Mouse (Mus musculus): ENCODE measurements around the gene Zbtb1.

Gene Zbtb1

GRCm38 (mm10) chr12:76369978-76370830 lies at the start of gene Zbtb1:
TSS of gene Zbtb1 (plus strand) at chr12:76370266.
- peak; percentile 58 for DNase-seq (ENCODE audit: low spot score)

GRCm38 (mm10) chr12:76324679-76325431 lies 45.2 kb upstream of the Zbtb1 start, which contains the start of gene Akap5:
TSS of gene Akap5 (plus strand) at chr12:76324891.
- no peak for DNase-seq (ENCODE audit: low spot score)

DNA sequence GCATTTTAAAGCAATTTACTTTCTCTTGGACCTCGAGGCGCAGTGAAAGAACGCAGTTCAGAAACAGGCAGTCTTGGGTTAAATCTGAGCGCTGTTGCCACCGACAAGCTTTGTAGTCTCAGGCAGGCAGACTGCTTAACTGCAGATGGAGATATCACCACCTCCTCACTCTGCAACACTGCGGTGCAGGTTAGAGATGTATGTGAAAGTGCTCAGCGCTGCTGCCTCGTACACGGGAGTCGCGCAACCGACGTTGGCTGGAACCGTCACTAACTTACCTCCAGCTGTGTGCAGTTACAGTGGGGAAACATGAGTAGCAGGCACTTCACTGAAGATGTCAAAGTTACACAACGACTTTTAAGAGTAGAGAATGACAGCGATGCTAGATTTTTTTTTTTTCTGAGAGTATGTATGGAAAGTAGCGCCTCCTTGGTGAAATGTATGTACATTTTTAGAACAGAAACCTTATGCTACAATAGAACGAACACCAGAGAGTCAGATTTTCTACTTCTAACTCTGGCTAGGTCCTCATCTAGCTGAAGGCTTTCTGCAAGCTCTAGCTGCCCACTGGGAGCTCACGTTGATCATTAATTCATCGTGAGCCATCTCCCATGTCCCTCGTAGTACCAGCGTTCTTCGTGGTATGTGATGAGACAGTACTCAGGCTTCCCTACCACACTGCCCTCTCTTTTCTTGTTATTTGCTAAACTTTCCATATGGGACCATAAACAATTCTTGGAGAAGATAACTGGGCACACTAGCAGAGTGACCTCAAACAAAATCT lies 43.4 kb upstream of the Zbtb1 start:
- no peak for DNase-seq (ENCODE audit: low spot score)

DNA sequence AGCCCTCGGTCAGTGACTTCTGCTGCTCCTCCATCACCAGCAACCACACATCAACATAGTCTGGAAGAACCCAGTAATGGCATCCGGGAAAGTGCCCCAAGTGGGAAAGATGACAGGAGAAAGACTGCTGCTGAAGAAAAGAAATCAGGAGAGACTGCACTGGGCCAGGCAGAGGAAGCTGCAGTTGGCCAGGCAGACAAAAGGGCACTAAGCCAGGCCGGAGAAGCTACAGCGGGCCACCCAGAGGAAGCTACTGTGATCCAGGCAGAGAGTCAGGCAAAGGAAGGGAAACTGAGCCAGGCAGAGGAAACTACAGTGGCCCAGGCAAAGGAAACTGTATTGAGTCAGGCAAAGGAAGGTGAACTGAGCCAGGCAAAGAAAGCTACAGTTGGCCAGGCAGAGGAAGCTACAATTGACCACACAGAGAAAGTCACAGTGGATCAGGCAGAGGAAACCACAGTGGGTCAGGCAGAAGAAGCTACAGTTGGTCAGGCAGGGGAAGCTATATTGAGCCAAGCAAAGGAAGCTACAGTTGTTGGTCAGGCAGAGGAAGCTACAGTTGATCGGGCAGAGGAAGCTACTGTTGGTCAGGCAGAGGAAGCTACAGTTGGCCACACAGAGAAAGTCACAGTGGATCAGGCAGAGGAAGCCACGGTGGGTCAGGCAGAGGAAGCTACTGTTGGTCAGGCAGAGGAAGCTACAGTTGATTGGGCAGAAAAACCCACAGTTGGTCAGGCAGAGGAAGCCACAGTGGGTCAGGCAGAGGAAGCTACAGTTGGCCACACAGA lies 41.3 kb upstream of the Zbtb1 start:
- DNase-seq (ENCODE audit: low spot score): no peak

- no peak for DNase-seq (ENCODE audit: low spot score)
Observed at GRCm38 (mm10) chr12:76333688-76334087, 36.4 kb upstream of the Zbtb1 start.

- no peak for DNase-seq (ENCODE audit: low spot score)
Observed at GRCm38 (mm10) chr12:76335641-76336040, 34.4 kb upstream of the Zbtb1 start.

DNA sequence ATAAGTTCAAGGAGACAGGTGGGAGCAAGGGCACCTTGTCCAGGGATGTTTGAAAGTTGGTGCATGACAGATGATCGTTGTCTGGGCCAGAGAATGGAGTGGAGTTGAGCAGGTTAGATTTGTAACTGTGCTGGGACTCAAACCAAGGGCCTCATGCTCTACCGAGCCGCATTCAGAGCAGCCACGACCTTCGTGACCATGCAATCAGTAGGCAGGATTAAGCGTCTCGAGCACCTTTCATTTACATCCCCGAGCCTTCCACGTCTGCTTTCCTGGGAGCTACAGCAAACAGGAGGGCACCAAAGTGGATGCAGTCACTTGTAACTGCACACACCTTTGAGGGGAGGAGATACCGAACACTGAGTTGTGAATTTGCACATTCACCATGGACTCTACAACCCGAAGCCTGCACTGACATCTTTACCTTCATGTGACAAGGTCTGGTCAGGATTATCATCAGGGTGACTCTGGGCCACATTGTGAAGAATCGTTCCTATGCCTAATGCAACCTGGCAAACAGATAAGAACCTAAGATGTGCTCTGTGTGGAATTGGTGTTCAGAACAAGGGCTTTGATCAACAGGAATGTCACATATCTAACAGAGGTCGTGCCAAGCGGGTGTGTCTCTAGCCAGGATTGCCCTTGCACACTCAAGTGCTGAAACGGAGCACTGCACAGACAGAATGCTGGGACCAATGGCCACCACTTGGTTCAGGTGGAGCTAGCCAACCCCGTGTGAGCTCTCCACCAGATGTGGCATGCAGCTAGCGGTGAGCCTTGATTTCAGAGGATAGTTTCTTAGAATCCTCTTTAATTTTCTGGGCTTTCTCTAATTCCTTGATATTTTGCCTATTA lies 33.7 kb upstream of the Zbtb1 start:
- DNase-seq (ENCODE audit: low spot score): no peak

DNA sequence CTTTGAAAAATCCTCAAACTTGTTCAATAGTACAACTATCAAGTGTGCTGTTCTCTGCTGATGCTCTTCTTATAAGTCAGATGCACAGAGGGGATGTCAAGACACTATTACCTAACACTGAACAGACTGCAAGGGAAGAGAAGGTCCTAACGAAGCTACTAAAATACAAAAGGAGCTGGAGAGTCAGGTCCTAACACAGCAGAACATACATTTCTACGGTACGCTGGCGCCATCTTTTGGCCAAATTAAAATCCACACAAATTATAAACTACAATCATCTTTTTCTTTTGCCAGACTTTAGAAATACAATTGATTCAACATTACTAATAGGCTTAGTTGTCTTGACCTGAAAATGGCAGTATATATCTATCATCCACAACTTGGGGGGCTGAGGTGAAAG lies 29.0 kb upstream of the Zbtb1 start:
- DNase-seq (ENCODE audit: low spot score): peak; percentile 75

DNA sequence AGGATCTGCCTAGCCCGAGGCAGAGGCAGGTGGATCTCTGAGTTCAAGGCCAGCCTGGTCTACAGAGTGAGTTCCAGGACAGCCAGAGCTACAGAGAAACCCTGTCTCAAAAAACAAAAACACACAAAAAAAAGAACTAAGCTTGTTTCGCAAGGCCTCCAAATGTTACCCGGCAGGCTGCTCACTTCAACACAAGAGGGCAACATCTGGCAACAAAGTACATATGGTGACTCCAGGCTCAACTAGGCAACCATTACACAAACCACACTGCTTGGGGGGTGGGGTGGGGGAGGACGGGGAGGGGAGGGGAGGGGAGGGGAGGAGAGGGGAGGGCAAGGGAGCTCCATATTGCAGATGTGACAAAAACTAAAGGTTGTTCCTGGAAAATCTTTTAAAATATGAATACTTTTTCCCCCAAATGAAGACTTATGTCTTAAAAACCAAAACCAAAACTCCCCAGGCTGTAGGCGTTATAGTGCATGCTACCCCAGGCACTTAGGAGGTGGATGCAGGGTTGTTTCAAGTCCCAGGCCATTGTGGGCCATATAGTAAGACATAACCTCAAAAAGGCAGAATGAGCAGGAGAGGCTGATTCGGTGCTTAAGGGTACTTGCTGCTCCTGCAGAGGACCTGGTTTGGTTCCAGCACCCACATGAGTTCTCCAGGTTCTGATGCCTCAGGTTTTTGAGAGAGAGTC lies 24.2 kb upstream of the Zbtb1 start:
- no peak for DNase-seq (ENCODE audit: low spot score)

DNA sequence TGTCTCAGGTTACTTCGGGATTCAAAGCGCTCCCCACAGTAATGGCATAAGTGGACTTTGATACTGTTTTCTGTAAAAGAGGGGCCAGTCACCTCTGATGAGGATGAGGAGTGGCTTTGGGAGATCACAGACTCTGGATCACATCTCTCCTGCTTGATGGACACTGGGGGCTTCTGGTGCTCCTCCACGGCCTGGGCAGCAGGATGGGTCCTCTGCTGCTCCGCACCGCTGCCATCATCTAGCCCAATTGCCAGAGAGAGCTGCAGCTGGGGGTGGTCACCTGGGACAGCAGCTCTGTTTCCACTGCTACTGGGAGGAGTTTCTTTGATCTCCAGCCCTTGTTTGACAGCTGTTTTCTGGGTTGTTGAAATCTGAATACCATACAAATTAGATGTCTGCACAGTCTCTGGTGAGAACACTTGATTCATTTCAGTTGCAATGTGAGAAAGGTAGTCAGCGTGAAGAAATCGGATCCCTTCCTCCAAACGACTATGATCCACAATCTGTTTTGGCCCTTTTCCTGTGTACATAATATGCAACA lies 20.3 kb upstream of the Zbtb1 start:
- no peak for DNase-seq (ENCODE audit: low spot score)

DNA sequence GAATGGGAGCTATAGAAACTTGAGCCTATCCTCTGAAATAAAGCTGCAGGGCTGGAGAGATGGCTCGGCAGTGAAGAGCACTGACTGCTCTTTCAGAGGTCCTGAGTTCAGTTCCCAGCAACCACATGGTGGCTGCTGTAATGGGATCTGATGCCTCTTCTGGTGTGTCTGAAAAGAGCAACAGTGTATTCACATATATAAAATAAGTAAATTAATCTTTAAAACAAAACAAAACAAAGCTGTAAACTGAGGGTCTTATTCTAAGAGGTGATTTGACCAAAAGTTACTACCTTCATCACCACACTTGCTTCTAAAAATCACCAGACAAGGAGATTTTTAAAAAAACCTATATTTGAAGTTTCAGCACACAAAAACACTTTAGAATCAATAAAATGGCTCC lies 9.2 kb upstream of the Zbtb1 start:
- no peak for DNase-seq (ENCODE audit: low spot score)

DNA sequence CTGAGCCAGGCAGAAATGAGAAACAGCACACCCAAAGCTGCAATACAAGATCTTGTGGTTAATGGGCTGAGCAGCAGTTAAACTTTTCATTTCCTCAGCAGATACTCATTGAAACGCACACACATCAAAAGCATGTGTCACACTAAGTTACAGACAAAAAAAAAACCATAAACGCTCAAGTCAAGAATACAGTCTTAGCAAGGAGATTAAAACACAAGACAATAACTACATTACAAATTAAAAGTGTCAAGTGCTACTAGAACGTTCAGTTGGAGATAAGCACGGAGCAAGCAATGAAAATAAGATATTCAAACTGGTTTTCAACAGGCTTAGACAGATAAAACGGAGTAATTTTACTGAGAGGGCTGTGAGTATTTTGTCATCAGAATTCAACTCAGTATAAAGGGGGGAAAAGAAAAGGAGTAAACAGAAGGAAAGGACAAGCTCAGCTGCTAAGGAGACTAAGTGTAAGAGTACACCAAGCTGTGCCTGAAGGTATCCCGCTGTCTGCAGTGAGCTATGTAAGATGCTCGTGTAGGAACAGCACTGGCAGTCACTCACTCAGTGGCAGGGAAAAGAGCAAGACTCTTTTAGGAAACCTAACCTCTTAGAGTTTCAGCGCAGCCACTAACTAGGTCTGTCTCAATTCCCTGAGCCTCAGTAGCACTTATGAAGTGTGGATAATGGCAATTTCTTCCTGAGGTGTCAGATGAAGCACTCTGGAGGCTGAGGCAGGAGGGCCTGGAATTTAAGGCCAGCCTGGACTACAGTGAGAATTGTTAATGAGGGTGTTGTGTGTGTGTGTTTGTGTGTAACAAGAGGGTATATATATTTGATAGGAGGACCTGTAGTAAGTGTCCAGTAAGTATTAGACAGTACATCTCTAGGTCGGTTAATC lies 8.4 kb upstream of the Zbtb1 start:
- DNase-seq (ENCODE audit: low spot score): peak; percentile 64

- DNase-seq (ENCODE audit: low spot score): no peak
Observed at GRCm38 (mm10) chr12:76362303-76362676, 7.8 kb upstream of the Zbtb1 start.

DNA sequence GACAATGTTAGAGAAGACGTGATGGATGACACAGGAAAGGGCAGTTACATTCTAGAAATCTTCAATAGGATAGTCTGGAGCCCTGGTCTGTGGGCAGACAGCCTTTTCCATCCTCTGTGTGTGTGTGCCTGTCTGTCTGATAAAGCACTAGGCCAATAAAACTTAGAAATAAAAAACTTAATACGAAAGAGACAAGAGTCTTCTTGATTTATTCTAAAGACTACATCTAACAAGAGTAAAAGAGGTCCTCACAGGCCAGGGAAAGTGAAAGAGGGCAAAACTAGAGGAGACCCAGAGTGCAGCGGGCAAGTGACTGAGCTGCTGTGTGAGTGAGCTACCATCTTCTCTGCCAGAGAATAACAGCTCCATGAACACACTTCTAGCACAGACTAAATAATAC lies 3.8 kb upstream of the Zbtb1 start:
- no peak for DNase-seq (ENCODE audit: low spot score)

- DNase-seq (ENCODE audit: low spot score): peak; percentile 63
Observed at GRCm38 (mm10) chr12:76367096-76367995, 2.7 kb upstream of the Zbtb1 start.

GRCm38 (mm10) chr12:76368201-76368789 lies 1.8 kb upstream of the Zbtb1 start:
- DNase-seq (ENCODE audit: low spot score): no peak

DNA sequence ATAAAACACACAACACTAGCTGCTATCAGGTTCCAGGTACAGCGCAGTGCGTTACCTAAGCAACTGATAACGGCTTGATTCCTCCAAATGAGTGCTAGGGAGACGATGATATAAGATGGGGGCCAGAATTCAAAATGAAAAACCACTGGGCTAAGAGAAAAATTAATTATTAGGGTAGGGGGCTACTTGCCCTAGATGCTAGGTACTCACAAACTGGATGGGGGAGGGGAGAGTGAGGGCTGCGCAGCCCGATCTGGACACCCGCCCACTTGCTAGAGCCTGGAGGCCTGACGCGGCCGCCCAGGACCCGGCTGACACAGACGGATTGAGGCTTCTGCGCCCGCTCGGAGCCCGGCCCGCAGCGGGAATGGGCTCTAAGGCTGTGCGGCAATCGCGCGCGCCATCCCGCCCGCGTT lies 1.3 kb upstream of the Zbtb1 start:
- peak; percentile 63 for DNase-seq (ENCODE audit: low spot score)
